Mouse (Mus musculus): ENCODE measurements around the gene Yy1. TPM values are rescaled to one million over a fixed set of nuclear protein-coding genes. Genes with fewer than 3 reads are reported as not detected.

The Yy1 gene
- polyA plus RNA-seq, 1 experiment from 2014 or later = 11.4 TPM

GRCm38 (mm10) chr12:108814470-108814869 is 21.7 kb downstream of the Yy1 start:
- 93% methylated on average over 6 of the region's 6 CpGs for WGBS
- Histone ChIP-seq H3K9me3 (ENCODE audit: control insufficient read depth, low read length) (no peaks in the 10 kb centered on the region), H3K27ac (ENCODE audit: low read length) (no peak overlapping the region), H3K27me3 (replicated peaks; ENCODE audit: control insufficient read depth, insufficient read depth, low read length) (no peaks in the 10 kb centered on the region), H3K4me2 (ENCODE audit: low read depth, low read length) (no peak overlapping the region), H3K9ac (ENCODE audit: low read depth, low read length) (no peak overlapping the region), H3K36me3 (ENCODE audit: control insufficient read depth, insufficient read depth, low read length) (0 out of 2 replicates have a peak, but pooled peaks cover 12% of the 10 kb centered on the region), H3K4me3 (ENCODE audit: low read length) (no peak overlapping the region), H3K4me1 (ENCODE audit: control insufficient read depth, insufficient read depth, low read length) (peaks cover 7% of the 10 kb centered on the region; the same call in 1 of the 2 replicates)
- no peak for ATAC-seq

DNA sequence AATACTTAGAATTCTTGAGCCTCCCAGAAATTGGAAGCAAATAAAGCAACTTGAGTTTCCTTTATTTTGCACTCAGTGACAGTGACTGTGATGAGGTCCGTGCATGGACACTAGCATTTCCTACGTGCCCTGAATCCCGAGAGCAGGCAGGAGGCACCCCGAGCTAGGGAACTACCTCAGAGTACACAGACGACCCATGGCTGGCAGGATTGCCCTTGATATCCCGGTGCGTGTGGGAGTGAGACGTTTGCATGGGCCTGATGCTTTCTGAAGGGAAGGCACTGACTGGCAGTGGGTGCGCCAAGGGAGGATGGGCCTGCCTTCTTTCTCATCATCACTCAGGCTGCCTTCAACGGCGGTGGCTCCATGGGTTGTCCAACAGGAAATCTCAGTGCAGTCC is 23.8 kb downstream of the Yy1 start:
- Histone ChIP-seq H3K4me2 (ENCODE audit: low read depth, low read length) (no peak overlapping the region), H3K9me3 (ENCODE audit: control insufficient read depth, low read length) (no peaks in the 10 kb centered on the region), H3K4me3 (ENCODE audit: low read length) (no peak overlapping the region), H3K27ac (ENCODE audit: low read length) (no peak overlapping the region), H3K9ac (ENCODE audit: low read depth, low read length) (no peak overlapping the region), H3K4me1 (ENCODE audit: control insufficient read depth, insufficient read depth, low read length) (no peaks in the 10 kb centered on the region), H3K36me3 (ENCODE audit: control insufficient read depth, insufficient read depth, low read length) (0 out of 2 replicates have a peak, but pooled peaks cover 12% of the 10 kb centered on the region), H3K27me3 (replicated peaks; ENCODE audit: control insufficient read depth, insufficient read depth, low read length) (no peaks in the 10 kb centered on the region)
- no peak for ATAC-seq
- 79% methylated on average over 11 of the region's 11 CpGs for WGBS

DNA sequence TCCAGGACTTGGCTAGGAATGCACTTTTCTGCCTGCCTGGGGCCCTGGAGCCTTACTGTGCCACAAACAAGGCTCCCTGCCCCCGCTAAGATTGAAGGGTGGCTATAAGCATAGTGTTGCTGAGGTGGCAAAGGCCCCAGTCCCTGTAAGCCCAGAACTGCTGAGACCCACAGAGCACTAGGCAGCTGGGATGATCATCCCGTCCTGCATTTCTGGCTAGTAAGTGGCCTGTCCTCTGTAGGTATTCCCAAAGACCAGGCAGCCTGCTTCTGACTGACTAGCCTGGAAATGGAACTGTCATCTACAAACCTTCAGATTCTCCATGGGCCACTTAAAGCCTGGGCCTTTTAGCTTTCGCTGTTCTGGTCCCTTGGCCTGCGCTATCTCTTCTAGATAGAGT is 27.7 kb downstream of the Yy1 start:
- Histone ChIP-seq H3K36me3 (ENCODE audit: control insufficient read depth, insufficient read depth, low read length) (0 out of 2 replicates have a peak, but pooled peaks cover 8% of the 10 kb centered on the region), H3K4me3 (ENCODE audit: low read length) (no peak overlapping the region), H3K4me1 (ENCODE audit: control insufficient read depth, insufficient read depth, low read length) (no peaks in the 10 kb centered on the region), H3K27ac (ENCODE audit: low read length) (no peak overlapping the region), H3K27me3 (replicated peaks; ENCODE audit: control insufficient read depth, insufficient read depth, low read length) (no peaks in the 10 kb centered on the region), H3K9ac (ENCODE audit: low read depth, low read length) (no peak overlapping the region), H3K9me3 (ENCODE audit: control insufficient read depth, low read length) (no peaks in the 10 kb centered on the region), H3K4me2 (ENCODE audit: low read depth, low read length) (no peak overlapping the region)
- 90% methylated on average over 4 of the region's 4 CpGs for WGBS
- ATAC-seq = no peak

DNA sequence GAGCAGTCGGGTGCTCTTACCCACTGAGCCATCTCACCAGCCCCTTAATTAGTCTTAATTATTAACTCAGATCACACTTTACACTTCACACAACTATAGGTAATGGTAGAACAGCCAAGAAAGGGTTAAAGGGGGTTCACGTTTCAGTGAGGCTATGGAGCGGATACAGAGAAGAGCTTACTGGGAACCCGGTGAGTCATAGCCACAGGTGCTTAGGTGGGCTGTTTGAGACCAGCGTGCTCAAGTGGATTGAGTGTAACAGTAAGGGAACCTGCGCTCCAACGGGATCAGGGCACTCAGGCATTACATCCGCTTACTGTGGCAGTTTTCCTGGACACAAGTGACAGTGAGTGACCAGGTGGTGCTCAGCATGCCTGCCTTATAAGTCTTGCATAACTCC is 30.3 kb downstream of the Yy1 start:
- 58% methylated on average over 8 of the region's 8 CpGs for WGBS
- no peak overlapping the region for H3K4me3 ChIP-seq (ENCODE audit: low read length)
- H3K27ac ChIP-seq (ENCODE audit: low read length) = no peak overlapping the region
- H3K9ac ChIP-seq (ENCODE audit: low read depth, low read length) = no peak overlapping the region
- no peaks in the 10 kb centered on the region for H3K36me3 ChIP-seq (ENCODE audit: control insufficient read depth, insufficient read depth, low read length)
- no peaks in the 10 kb centered on the region for H3K27me3 ChIP-seq (replicated peaks; ENCODE audit: control insufficient read depth, insufficient read depth, low read length)
- H3K4me2 ChIP-seq (ENCODE audit: low read depth, low read length) = no peak overlapping the region
- no peaks in the 10 kb centered on the region for H3K4me1 ChIP-seq (ENCODE audit: control insufficient read depth, insufficient read depth, low read length)
- no peaks in the 10 kb centered on the region for H3K9me3 ChIP-seq (ENCODE audit: control insufficient read depth, low read length)
- ATAC-seq = no peak

- Histone ChIP-seq H3K36me3 (ENCODE audit: control insufficient read depth, insufficient read depth, low read length) (no peaks in the 10 kb centered on the region), H3K4me1 (ENCODE audit: control insufficient read depth, insufficient read depth, low read length) (no peaks in the 10 kb centered on the region), H3K9me3 (ENCODE audit: control insufficient read depth, low read length) (no peaks in the 10 kb centered on the region), H3K27ac (ENCODE audit: low read length) (no peak overlapping the region), H3K27me3 (replicated peaks; ENCODE audit: control insufficient read depth, insufficient read depth, low read length) (no peaks in the 10 kb centered on the region), H3K4me3 (ENCODE audit: low read length) (no peak overlapping the region), H3K4me2 (ENCODE audit: low read depth, low read length) (no peak overlapping the region), H3K9ac (ENCODE audit: low read depth, low read length) (no peak overlapping the region)
- WGBS = 88% methylated on average over 15 of the region's 15 CpGs
- no peak for ATAC-seq
Measured at GRCm38 (mm10) chr12:108824225-108824874, 31.6 kb downstream of the Yy1 start.

- WGBS = 95% methylated on average over 13 of the region's 13 CpGs
Measured at GRCm38 (mm10) chr12:108825561-108826224, 32.9 kb downstream of the Yy1 start.

DNA sequence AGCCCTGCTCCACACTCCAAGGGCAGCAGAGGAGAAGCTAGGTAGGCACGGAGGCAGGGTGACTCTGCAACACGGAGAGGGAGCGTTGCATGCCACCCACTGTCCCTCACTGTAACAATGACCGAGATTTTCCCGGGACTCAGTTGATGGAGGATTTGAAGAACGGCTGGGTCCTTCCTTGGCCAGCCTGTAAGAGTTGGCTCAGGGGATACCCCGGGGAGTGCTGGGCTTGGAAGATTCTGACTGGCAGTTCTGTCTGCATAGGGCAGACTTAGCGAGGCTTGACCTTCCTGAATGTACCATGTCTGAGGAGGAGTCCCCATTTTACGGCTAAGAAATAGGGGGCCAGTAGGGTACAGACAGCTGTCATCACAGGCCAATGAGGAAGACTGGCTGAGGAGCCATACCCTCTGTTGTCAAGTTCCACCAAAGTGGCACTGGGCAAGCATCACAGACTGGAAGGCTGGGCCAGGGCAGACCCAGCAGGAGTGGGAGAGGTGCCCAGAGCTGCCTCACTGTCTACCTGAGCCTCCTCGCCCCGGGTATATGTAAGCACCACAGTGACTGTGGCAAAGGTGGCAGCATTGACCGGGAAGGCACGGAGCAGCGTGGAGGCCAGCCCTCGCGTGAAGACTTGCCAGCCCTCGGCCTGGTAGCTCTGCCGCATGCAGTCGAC is 33.6 kb downstream of the Yy1 start:
- Histone ChIP-seq H3K4me1 (ENCODE audit: control insufficient read depth, insufficient read depth, low read length) (no peaks in the 10 kb centered on the region), H3K27me3 (replicated peaks; ENCODE audit: control insufficient read depth, insufficient read depth, low read length) (no peaks in the 10 kb centered on the region), H3K9ac (ENCODE audit: low read depth, low read length) (no peak overlapping the region), H3K4me3 (ENCODE audit: low read length) (no peak overlapping the region), H3K9me3 (ENCODE audit: control insufficient read depth, low read length) (no peaks in the 10 kb centered on the region), H3K27ac (ENCODE audit: low read length) (no peak overlapping the region), H3K4me2 (ENCODE audit: low read depth, low read length) (no peak overlapping the region), H3K36me3 (ENCODE audit: control insufficient read depth, insufficient read depth, low read length) (no peaks in the 10 kb centered on the region)
- no peak for ATAC-seq
- 94% methylated on average over 19 of the region's 19 CpGs for WGBS

More at GRCm38 (mm10) chr12:108825561-108826224, 32.9 kb downstream of the Yy1 start:
- no peaks in the 10 kb centered on the region for H3K36me3 ChIP-seq (ENCODE audit: control insufficient read depth, insufficient read depth, low read length)
- no peaks in the 10 kb centered on the region for H3K9me3 ChIP-seq (ENCODE audit: control insufficient read depth, low read length)
- no peak overlapping the region for H3K4me3 ChIP-seq (ENCODE audit: low read length)
- no peaks in the 10 kb centered on the region for H3K4me1 ChIP-seq (ENCODE audit: control insufficient read depth, insufficient read depth, low read length)
- H3K27ac ChIP-seq (ENCODE audit: low read length) = no peak overlapping the region
- no peak overlapping the region for H3K4me2 ChIP-seq (ENCODE audit: low read depth, low read length)
- H3K9ac ChIP-seq (ENCODE audit: low read depth, low read length) = no peak overlapping the region
- H3K27me3 ChIP-seq (replicated peaks; ENCODE audit: control insufficient read depth, insufficient read depth, low read length) = no peaks in the 10 kb centered on the region
- no peak for ATAC-seq

GRCm38 (mm10) chr12:108826958-108827535 is 34.3 kb downstream of the Yy1 start:
- Histone ChIP-seq H3K9me3 (ENCODE audit: control insufficient read depth, low read length) (no peaks in the 10 kb centered on the region), H3K4me2 (ENCODE audit: low read depth, low read length) (no peak overlapping the region), H3K9ac (ENCODE audit: low read depth, low read length) (no peak overlapping the region), H3K4me3 (ENCODE audit: low read length) (no peak overlapping the region), H3K36me3 (ENCODE audit: control insufficient read depth, insufficient read depth, low read length) (no peaks in the 10 kb centered on the region), H3K27me3 (replicated peaks; ENCODE audit: control insufficient read depth, insufficient read depth, low read length) (no peaks in the 10 kb centered on the region), H3K4me1 (ENCODE audit: control insufficient read depth, insufficient read depth, low read length) (peaks cover 4% of the 10 kb centered on the region), H3K27ac (ENCODE audit: low read length) (no peak overlapping the region)
- WGBS = 94% methylated on average over 28 of the region's 28 CpGs
- no peak for ATAC-seq

- no peak overlapping the region for H3K9ac ChIP-seq (ENCODE audit: low read depth, low read length)
- H3K27ac ChIP-seq (ENCODE audit: low read length) = no peak overlapping the region
- H3K27me3 ChIP-seq (replicated peaks; ENCODE audit: control insufficient read depth, insufficient read depth, low read length) = no peaks in the 10 kb centered on the region
- H3K4me1 ChIP-seq (ENCODE audit: control insufficient read depth, insufficient read depth, low read length) = peaks cover 7% of the 10 kb centered on the region
- ATAC-seq = no peak
- WGBS = 95% methylated on average over 6 of the region's 6 CpGs
- no peak overlapping the region for H3K4me2 ChIP-seq (ENCODE audit: low read depth, low read length)
- H3K36me3 ChIP-seq (ENCODE audit: control insufficient read depth, insufficient read depth, low read length) = no peaks in the 10 kb centered on the region
- H3K4me3 ChIP-seq (ENCODE audit: low read length) = no peak overlapping the region
- H3K9me3 ChIP-seq (ENCODE audit: control insufficient read depth, low read length) = no peaks in the 10 kb centered on the region
Measured at GRCm38 (mm10) chr12:108827641-108828040, 34.9 kb downstream of the Yy1 start.

Measured in intestine, embryonic 16.5 days (tissue).